Mouse (Mus musculus): ENCODE measurements at regions not wholly inside any gene's neighbourhood (a gene's known extent, or its start where the extent isn't known, plus 50 kb on each side); places are given as distances from the start of the nearest gene placed in this dataset.

DNA sequence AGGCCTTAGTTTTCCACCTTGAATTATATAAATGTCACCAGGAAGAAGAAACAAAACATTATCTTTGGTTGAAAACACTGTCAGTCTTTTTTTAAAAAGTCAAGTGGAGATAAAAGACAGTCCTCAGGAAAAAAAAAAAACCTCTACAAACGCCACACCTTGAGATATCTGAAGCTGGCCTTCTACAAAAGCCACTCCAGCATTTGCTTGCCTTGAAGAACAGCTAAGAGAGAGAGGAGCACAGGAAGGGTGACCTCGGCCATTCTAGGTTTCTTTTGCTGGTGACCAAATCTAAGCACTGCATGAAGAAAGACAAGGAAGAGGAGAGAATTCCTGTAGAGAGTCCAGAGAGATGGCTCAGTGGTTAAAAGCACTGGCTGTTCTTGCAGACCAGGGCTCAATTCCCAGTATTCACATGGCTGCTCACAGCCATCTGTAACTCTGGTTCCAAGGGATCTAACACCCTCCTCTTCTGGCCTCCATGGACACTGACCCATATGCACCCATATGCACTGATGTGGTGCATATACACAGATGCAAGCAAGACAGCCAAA lies 90.5 kb downstream of the Tomm20 start:
- no peak for DNase-seq (ENCODE audit: low spot score in 2 of 2)

DNA sequence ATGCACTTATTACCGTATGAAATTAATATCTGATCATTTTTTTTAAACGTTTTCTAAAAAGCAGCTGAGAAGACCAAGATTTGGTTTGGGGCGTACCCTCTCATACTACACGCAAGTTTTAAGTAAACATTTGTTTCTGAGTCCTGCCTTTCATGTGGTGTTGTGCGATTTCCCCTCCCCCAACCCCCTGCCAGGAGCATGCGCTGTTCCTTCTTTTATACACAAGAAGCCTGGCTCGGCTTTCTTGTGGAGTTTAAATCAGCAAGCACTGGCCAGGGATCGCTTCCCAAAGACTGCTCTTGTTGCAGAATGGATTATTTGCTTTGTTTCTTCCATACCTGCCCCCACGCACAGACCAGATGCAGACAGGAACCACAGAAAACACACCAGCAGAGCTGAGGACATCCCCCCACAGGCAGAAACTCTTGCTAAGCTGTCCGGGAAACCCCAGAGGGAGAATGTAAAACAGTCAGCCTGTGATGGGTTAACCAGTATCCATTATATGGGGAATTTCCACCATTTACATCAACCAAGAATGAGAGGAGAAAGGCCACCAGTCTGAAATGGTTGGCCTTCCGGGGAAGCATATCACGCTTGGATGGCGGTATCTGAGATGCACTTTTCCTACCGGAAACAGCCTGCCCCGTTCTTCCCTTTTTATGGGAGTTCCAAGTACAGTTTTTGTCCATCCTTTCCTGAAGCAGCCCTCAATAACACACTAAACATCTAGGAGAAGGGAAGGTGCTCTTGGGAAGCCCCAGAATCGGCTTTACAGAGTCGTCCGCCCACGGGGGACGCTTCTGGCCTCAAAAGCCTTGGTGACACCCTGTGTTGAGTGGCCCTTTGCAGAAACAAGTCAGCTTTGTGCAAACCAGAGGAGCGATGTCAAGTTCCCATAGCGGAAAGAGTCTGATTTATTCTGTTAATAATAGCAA lies 91.3 kb downstream of the Tomm20 start:
- no peak for DNase-seq (ENCODE audit: low spot score in 2 of 2)

DNA sequence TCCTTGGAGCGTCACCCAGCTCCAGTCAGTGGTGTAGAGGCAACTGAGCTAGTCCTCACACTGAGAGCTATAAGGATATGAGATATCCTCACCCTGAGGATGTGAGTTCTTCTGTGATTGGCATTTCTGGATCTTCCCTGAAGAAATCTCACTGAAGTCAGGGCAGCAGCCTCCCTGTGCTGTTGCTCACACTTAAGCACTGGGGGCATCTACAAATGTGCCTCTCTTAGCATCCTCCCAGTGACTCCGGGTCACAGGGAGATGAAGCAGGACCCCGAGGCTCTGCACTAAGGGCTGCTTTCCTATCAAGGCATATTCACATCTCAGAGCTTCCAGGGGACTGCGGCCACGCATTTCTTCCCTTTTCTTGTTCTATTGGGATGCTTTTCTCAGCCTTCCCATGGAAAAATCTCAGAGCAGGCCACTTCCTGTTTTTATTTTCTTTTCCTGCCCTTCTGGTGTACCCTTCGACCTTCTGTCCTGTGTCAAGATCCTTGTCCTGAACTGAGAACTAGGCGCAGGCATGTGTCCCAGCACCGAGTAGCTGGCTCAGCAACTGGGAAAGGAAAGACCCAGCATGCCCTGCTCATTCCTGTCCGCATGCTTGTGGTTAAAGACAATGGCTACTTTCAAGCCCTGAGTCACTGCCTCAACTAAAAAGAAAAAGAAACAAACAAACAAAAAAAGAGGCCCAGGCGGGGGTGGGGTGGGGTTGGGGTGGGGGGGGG lies 92.8 kb downstream of the Tomm20 start:
- DNase-seq (ENCODE audit: low spot score in 2 of 2): no peak

DNA sequence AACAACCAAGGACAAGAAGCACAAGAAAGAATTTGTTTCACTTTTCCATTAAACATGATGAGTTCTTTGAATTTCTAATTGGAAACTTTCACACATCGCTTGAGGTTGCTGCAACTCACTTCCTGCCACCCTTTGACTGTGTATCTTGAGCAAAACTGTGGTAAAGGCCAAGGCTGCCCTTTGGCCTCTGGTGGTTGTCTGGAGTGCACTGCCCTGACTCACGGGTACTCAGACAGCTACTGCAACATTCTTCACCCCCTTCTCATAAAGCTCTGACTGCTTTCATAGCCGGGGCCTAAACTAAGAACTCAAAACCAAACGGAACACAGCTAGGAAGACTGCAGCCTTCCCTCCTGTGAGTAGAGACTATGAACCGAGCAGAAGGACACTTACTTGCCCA lies 93.5 kb downstream of the Tomm20 start:
- no peak for DNase-seq (ENCODE audit: low spot score in 2 of 2)

DNA sequence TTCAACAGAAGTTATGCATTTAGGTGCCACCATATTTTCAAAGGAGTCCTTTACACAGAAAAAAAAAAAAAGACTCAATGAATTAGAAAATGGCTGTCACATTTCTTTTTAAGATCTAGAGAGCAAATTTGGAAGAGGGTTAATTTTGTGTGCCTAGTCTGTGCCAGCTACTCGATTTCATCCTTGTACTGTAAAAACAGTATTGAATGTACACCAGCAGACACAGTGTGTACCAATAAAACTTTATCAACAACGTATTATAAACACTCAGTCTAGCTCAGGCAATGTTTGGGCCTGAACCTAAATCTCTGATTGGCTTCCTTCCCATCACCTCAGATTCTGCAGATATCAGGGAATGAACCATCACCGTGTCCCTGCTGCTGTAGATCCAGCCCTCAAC lies 93.9 kb downstream of the Tomm20 start:
- no peak for DNase-seq (ENCODE audit: low spot score in 2 of 2)

DNA sequence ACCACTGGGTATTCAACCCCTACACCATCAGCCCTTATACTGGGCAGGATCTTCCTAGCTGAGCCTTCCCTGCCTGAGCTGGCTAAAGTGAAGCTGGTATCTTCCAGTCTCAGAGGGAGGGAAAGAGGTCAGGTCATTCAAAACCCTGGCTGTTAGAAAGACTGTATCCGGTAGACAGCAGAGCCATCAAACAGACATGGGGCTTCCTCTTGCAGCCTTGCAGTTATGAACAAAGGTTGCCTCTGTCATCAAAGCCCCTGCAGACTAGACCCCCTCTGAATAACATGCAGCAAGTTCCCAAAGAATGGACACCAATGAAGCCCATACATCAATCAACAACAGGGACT lies 95.5 kb downstream of the Tomm20 start:
- DNase-seq (ENCODE audit: low spot score in 2 of 2): no peak

DNA sequence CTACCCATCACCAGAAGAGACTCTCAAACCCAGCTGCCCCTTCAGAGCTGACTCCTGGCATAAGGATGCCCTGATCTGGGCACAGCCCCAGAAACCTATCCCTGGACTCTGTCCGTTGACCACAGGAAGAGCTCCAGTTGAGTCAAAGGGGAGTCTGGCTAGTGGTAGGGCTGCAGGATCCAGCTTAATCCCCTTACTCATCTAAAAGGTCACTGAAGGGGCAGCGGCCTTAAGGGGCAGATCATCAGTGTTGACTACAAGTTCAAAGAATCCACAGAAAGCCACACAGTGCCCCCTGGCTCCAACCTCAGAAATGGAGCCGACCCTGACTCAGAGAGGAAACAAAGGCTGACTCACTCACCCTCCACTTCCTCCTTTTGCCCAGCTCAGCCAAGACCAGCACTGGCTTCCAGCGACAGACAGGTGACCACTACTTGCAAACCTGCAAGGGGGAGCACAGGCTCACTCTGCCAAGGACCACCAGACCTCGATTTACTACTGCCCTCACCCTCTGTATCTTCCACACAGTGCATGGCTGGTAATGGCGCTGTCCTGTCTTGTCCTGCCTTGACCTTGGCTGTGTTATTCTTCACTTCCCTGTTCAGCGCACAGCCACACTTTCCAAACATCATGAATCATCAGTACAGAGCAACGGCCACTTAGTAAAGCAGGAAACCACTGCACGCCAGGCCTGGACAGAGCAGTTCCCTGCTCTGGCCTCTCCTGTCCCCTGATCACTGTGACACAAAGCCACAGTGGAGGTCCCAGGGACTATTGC lies 96.0 kb downstream of the Tomm20 start:
- peak in 1 of 2 experiments; percentile 39 for DNase-seq (ENCODE audit: low spot score in 2 of 2)

DNA sequence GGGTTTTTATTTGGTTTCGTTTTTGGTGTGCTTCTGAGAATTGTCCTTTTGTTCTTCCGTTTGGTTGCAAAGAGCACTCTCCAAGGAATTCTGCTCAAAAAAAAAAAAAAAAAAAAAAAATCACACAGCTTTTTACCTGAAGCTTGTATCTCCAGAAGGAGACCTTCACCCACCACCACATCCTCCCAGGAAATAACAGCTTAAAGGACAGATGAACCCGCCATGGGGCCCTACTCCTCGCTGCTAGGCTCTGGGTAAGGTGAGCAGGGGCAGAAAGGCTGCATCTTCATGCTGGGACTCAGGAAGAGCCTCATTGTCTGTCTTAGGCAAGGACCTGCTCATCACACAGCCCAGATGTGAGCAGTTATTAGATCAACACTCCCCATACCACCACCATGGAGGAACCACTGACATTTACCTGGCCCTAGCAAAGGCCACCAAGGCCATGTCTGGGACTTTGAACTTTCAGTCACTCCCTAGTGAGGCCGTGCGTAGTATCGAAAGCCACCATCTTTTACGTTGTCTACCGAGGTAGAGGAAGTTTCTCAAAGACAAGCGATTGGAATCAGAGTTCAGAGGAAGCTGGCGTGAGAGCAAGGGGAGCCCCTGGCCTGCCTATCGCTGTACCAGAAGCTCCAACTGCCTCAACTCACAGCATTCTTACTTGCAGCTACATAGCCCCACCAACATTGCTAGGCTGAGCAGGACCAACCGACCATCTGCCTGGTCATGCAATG lies 97.1 kb downstream of the Tomm20 start:
- DNase-seq (ENCODE audit: low spot score in 2 of 2): no peak

DNA sequence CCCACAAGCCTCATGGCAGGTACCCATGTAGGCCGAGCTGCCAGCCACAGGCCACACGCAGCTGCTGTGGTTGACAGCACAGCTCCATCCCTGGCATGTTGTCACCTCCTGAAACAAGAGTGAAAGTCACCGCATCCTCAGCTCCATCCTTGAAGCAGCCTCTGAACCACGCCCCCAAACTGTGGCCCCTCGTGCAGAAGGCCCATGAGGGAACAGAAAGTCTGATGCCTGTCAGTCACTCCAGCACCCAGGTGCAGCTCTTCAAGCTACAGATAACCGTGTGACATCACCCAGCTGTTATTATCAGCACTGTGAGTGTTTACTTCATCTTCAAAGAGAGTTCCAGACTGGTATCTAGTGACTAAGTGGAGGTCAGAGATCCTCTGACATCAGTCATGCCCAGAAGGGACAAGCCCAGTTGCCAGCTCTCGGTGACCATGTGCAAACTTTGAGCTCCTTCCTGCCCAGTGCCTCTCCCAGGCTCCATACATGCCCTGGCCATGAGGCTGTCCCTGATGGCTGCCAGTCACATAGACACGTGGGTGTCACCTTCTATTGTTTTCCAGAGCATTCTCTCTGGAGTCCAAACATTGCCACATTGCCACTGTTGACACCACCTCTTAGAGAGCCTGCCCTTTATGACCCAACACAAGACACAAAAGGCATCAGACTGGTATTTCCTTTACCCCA lies 97.8 kb downstream of the Tomm20 start:
- DNase-seq (ENCODE audit: low spot score in 2 of 2): no peak

DNA sequence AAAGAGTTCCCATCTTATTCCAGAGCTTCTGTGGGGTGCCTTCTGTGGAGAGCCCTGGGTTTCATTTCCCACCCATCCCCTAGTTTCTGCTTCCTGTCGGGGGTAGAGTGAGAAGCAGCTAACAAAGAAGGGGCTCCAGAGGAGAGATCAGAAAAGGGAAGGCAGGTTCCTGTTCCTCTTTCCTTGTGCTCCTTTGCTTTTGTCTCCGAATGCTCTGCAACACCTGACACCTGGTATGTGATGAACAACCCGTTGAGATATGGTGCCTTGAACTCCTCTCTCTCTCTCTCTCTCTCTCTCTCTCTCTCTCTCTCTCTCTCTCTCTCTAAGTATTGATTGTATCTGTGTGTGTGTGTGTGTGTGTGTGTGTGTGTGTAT lies 99.5 kb downstream of the Tomm20 start:
- no peak for DNase-seq (ENCODE audit: low spot score in 2 of 2)

DNA sequence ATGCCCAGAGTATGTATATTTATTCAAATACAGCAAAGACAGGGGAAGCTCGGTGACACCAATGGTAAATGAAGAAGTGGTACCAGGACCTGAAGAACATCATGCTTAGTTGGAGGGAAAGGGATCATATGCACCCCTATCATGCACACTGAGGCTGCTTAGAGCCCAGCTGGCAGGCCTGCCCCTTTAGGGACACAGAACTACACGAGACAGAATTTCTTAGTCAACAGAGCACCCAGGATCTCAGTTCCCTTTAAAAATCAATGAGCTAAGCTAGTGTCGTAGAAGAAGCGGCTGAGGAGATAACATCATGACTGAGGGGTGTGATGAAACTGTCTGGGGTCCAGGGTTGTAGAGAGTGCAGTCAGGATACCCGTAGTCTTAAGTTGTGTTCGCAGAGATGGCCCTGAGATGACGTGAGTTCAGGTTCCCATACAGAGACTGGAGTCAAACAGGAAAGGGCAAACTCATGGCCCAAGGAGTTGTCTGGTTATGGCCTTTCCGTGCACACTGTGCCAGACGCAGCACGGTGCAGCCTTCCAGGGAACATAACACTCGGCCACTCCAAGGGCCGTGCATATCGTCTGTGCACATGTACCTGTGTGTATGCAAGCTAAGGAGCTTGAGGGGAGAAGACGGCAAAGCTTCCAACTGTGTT lies 100.0 kb downstream of the Tomm20 start:
- DNase-seq (ENCODE audit: low spot score in 2 of 2): no peak

DNA sequence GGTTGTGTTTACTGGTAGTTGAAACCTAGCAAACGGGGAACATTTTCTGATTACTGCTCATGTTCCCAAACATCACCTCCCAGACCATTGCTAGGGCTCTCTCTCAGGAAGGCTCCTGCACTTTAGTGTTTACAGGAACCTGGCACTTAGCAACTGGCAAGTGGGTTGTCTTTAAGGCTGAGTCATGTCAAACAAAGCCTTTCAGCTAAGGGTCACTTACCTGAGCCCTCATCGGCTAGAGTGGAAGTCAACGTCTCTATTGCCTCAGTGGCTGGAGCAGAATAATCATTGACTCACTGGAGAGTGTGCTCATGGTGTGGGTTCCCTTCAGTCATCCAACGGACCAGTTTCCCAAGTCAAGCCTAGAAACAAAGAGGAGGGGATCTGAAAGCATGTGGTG lies 101.0 kb downstream of the Tomm20 start:
- DNase-seq (ENCODE audit: low spot score in 2 of 2): no peak

DNA sequence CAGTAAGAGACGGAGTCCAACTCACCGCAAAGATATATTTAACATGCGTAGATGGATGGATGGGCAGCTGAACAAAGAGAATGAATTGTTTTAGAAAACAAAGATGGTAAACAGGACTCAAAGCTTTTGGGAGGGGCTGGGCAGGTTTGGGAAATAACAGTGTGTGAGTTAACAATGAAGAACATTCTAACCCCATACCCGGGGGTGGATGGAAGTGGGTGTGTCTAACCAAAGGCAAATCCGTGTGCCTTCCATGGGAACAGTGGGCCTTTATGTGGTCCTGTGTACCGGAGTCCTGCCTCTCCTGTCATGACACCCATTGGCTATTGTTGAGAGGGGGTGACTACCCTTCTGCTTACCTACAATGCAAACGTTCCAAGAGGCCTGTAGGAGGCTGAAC lies 104.5 kb downstream of the Tomm20 start:
- DNase-seq (ENCODE audit: low spot score in 2 of 2): no peak

DNA sequence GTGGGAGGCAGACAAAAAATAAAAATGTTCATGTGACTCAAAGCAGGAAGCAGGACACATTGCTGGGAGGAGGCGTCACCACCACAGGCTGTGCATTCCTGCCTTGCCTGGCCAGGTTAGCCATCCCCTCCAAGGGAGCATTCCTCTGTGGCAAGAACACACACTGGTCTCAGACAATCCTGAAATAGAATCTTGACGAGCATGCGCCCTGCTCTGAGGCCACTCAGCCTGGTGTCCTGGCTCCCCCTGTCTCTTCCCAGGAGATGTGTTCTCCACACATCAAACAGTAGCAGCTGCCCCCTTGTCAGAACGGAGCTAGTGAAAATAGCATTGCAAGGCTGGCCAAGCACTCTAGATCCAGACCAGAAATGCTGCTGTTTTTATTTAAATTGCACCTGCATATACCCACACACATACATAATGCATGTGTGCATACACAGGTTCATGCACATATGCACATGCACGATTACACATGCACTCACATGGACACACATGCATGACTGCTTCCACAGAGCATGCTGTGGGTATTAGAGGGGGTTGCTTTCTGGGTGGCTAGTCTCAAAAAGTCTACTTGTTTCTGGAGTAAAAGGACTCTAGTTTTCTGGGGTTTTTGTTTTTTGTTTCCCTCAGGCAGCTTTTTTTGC lies 105.8 kb downstream of the Tomm20 start:
- peak in 1 of 2 experiments; percentile 55 for DNase-seq (ENCODE audit: low spot score in 2 of 2)

DNA sequence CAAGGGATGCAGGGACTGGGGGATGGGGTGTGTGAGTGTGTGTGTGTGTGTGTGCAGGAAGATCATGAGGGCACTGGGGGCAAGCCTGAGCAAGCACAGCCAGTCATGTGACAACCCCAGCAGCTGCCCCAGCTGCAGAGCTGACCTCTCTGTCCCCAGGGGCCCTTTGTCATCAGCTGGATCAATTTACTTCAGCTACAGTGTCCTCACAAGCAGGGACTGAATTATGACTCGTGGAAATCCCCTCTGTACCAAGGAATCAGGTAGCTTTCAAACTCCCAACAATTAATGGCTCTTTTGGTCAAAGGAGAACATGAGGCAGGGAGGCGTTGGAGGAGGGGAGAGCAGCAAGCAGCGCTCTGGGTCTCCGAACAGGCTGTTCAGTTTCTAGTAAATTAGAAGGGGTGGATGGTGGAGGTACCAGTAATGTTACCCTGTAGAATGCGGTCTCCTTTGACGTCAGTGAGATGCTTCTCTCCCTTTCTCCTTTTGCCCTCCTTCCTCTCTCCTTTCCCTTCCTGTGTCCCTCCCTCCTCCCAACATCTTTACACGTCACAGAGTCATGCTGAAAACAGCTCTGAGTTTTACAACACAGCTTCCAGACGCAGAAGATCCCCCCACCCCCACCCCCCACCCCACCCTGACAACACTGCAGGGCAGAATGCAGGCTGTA lies 106.5 kb downstream of the Tomm20 start:
- peak in 1 of 2 experiments; percentile 36 for DNase-seq (ENCODE audit: low spot score in 2 of 2)

DNA sequence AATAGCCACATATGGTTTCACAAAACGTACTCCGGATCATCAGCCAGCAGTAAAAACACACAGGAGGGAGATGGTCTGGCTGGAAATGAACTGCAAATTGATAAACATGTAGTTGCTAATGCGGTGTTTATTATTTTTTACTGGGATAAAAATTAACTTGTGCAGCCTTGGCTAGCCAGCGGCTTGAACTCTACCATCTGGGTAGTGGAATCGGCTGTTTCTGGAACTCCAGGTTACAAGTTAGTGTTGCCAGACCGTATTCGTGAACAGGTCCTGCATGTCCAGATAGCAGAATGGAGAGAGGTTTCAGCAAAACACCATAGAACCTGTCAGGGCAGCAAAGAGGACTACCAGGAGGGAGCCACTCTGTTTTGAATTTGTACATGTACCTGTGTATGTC lies 107.4 kb downstream of the Tomm20 start:
- DNase-seq (ENCODE audit: low spot score in 2 of 2): no peak

DNA sequence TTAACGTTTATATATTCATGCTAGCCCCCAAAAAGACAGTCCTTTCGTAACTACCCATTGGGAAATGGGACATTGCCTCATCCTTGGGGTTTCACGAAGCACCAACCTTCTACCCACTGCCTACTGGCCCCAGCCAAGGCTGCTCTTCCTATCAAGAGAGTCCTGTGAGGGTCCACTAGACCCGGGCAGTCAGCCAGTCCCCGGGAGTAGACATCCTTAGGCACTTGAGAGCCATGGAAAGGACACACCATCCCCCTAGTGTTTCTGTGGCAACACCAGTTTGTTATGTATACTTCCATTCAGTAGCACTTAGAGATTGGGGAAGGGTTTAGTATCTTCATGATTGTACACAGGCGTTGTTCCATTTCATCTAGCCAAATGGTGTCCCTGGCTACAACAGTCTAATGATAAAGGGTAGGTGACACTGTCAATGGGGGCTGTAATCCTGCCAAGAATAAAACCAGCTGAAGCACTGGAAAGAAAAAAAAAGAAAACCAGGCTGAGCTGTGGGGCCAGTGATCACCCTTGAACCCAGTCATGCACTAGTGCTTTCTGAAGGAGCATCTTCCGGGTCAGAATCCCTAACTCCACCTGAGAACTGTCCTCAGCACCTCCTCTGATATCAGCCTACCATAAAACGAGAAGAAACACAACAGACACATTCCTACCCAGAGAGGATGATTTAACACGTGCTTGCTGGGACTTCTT lies 108.2 kb downstream of the Tomm20 start:
- no peak for DNase-seq (ENCODE audit: low spot score in 2 of 2)

DNA sequence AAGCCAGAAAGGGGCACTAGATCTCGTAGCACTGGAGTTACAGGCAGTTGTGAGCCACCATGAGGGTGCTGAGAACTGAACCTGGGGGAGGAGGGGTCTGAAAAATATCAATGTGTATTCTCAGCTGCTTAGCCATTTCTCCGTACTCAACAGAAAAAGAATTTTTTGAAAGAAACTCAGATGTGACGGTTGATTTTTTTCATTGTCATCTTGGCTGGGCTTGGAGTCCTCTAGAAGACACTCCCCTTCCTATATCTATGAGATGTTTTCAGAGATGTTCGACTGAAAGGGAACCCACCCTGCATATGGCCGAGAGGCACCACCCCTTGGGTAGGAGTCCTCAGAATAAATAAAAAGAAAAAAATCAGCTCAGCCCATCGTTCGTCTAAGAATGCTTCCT lies 110.1 kb downstream of the Tomm20 start:
- DNase-seq (ENCODE audit: low spot score in 2 of 2): no peak
